Mouse (Mus musculus) thymus, postnatal 25 days (tissue): ENCODE results near the gene Caskin2.
"Not testable (repeated sequence)": the region's sequence is repeated elsewhere in the genome, so short reads cannot be mapped to it uniquely, and the experiment has no call there.

Source experiments
- DNase-seq: peaks from one replicate; pipeline ENCODE4 v3.0.0; 2022

Gene Caskin2

GRCm38 (mm10) chr11:115813507-115814296, at the start of gene Caskin2:
Gene Caskin2, minus strand, starts transcription at chr11:115813639.
- peak; percentile 98 for DNase-seq

- DNase-seq: peak; percentile 86
Measured at GRCm38 (mm10) chr11:115859143-115859945, 45.9 kb upstream of the Caskin2 start.

- no peak for DNase-seq
Measured at GRCm38 (mm10) chr11:115858354-115858753, 44.9 kb upstream of the Caskin2 start, which contains the start of gene Myo15b. Gene Myo15b, plus strand, starts transcription at chr11:115858406.

- no peak for DNase-seq
Measured at GRCm38 (mm10) chr11:115857936-115858335, 44.5 kb upstream of the Caskin2 start.

- not testable (repeated sequence) for DNase-seq
Measured at GRCm38 (mm10) chr11:115857146-115857545, 43.7 kb upstream of the Caskin2 start.

- no peak for DNase-seq
Measured at GRCm38 (mm10) chr11:115854674-115855073, 41.2 kb upstream of the Caskin2 start.

- DNase-seq: no peak
Measured at GRCm38 (mm10) chr11:115845819-115846218, 32.4 kb upstream of the Caskin2 start.

GRCm38 (mm10) chr11:115844240-115844639, 30.8 kb upstream of the Caskin2 start:
- DNase-seq: no peak

GRCm38 (mm10) chr11:115843891-115844239, 30.4 kb upstream of the Caskin2 start:
- DNase-seq: no peak

GRCm38 (mm10) chr11:115843141-115843890, 29.9 kb upstream of the Caskin2 start:
- no peak for DNase-seq

GRCm38 (mm10) chr11:115841961-115842550, 28.6 kb upstream of the Caskin2 start:
- DNase-seq: no peak

- no peak for DNase-seq
Measured at GRCm38 (mm10) chr11:115841044-115841443, 27.6 kb upstream of the Caskin2 start.

GRCm38 (mm10) chr11:115839732-115840131, 26.3 kb upstream of the Caskin2 start:
- DNase-seq: no peak

- DNase-seq: no peak
Measured at GRCm38 (mm10) chr11:115838895-115839311, 25.5 kb upstream of the Caskin2 start.

- no peak for DNase-seq
Measured at GRCm38 (mm10) chr11:115837606-115838345, 24.3 kb upstream of the Caskin2 start.

GRCm38 (mm10) chr11:115836656-115837395, 23.4 kb upstream of the Caskin2 start:
- DNase-seq: no peak

GRCm38 (mm10) chr11:115834033-115834432, 20.6 kb upstream of the Caskin2 start:
- DNase-seq: no peak

GRCm38 (mm10) chr11:115833021-115833513, 19.6 kb upstream of the Caskin2 start:
- DNase-seq: no peak

GRCm38 (mm10) chr11:115832523-115832922, 19.1 kb upstream of the Caskin2 start:
- no peak for DNase-seq

GRCm38 (mm10) chr11:115832064-115832463, 18.6 kb upstream of the Caskin2 start:
- DNase-seq: no peak

GRCm38 (mm10) chr11:115831518-115831917, 18.1 kb upstream of the Caskin2 start:
- no peak for DNase-seq
